Mouse (Mus musculus) myocyte (in vitro differentiated cells): ENCODE results near the gene Aim2. TPM values are rescaled to one million over a fixed set of nuclear protein-coding genes. Genes with fewer than 3 reads are reported as not detected.
"Not testable (repeated sequence)": the region's sequence is repeated elsewhere in the genome, so short reads cannot be mapped to it uniquely, and the experiment has no call there.

Experiments
- H3K27me3 ChIP-seq: one replicate; pipeline ENCODE4 v1.6.1; 2011; ENCODE audit not compliant: control insufficient read depth, insufficient read depth, insufficient read length
- H3K36me3 ChIP-seq: one replicate; pipeline ENCODE4 v1.6.1; 2011; ENCODE audit not compliant: control insufficient read depth, insufficient read depth
- H3K4me2 ChIP-seq: one replicate; pipeline ENCODE4 v1.6.1; 2011; ENCODE audit warnings: low read depth, control low read depth
- H3K4me3 ChIP-seq: one replicate; pipeline ENCODE4 v1.5.1; 2011; ENCODE audit warnings: mild to moderate bottlenecking, control low read depth, moderate library complexity
- H3K79me2 ChIP-seq: one replicate; pipeline ENCODE4 v1.6.1; 2011; ENCODE audit not compliant: control insufficient read depth, insufficient read depth
- H3ac ChIP-seq: one replicate; pipeline ENCODE4 v1.6.1; 2011; ENCODE audit not compliant: control insufficient read depth, insufficient read length
- CEBPB ChIP-seq: IDR thresholded peaks from 2 replicates; pipeline ENCODE4 v1.6.1; 2011; ENCODE audit warnings: mild to moderate bottlenecking, moderate library complexity; ENCODE audit not compliant: poor library complexity, insufficient read depth, severe bottlenecking
- E2F4 ChIP-seq: IDR thresholded peaks from one replicate; pipeline ENCODE4 v1.6.1; 2011; ENCODE audit warnings: mild to moderate bottlenecking, control low read depth, moderate library complexity; ENCODE audit not compliant: insufficient read depth
- MAX ChIP-seq: IDR thresholded peaks from one replicate; pipeline ENCODE4 v1.6.1; 2011; ENCODE audit warnings: low read depth, mild to moderate bottlenecking, control low read depth
- MYOD1 ChIP-seq, 3 experiments: IDR thresholded peaks; one replicate each; pipeline ENCODE4 v1.6.1; 2011; ENCODE audit warnings: control low read depth in 2 of 3, low read depth in 2 of 3, mild to moderate bottlenecking in 2 of 3, moderate library complexity in 1 of 3; ENCODE audit not compliant: insufficient read length in 2 of 3, control insufficient read depth in 1 of 3
- MYOG ChIP-seq, 3 experiments: IDR thresholded peaks; one replicate each; pipeline ENCODE4 v1.6.1; 2011; ENCODE audit warnings: control low read depth in 2 of 3, low read depth in 2 of 3, mild to moderate bottlenecking in 2 of 3; ENCODE audit not compliant: insufficient read length in 2 of 3, control insufficient read depth in 1 of 3, insufficient read depth in 1 of 3
- POLR2A ChIP-seq: IDR thresholded peaks from one replicate; pipeline ENCODE4 v1.6.1; 2011; ENCODE audit warnings: low read depth, mild to moderate bottlenecking, control low read depth, moderate library complexity; ENCODE audit not compliant: insufficient read length
- POLR2AphosphoS2 ChIP-seq: IDR thresholded peaks from one replicate; pipeline ENCODE4 v1.6.1; 2011; ENCODE audit warnings: low read depth, control low read depth; ENCODE audit not compliant: insufficient read length
- REST ChIP-seq: IDR thresholded peaks from one replicate; pipeline ENCODE4 v1.6.1; 2011; ENCODE audit warnings: mild to moderate bottlenecking, control low read depth, moderate library complexity; ENCODE audit not compliant: insufficient read depth, insufficient read length
- SRF ChIP-seq: IDR thresholded peaks from one replicate; pipeline ENCODE4 v1.6.1; 2011; ENCODE audit warnings: low read depth; ENCODE audit not compliant: control insufficient read depth, insufficient read length
- TCF12 ChIP-seq: IDR thresholded peaks from one replicate; pipeline ENCODE4 v1.6.1; 2011; ENCODE audit warnings: mild to moderate bottlenecking, control low read depth; ENCODE audit not compliant: poor library complexity, insufficient read depth, severe bottlenecking
- TCF3 ChIP-seq: IDR thresholded peaks from one replicate; pipeline ENCODE4 v1.6.1; 2011; ENCODE audit warnings: low read depth, control low read depth; ENCODE audit not compliant: insufficient read length
- USF1 ChIP-seq: IDR thresholded peaks from one replicate; pipeline ENCODE4 v1.6.1; 2011; ENCODE audit warnings: low read depth, mild to moderate bottlenecking, control low read depth, moderate library complexity
- polyA plus RNA-seq: library from polyadenylated mRNA; unstranded; fragments of >200 nt; fragmentation: generic; extraction: Trizol; gene quantifications from one replicate; pipeline ENCODE4 v1.2.1, GENCODE M21; 2012; ENCODE audit warnings: missing spikeins

Gene Aim2
- polyA plus RNA-seq, 1 experiment: 5.7 TPM

GRCm38 (mm10) chr1:173447067-173447466 is 96.4 kb downstream of the Aim2 start:
- Histone ChIP-seq H3K4me2 (no peak overlapping the region), H3K27me3 (no peaks in the 10 kb centered on the region), H3K79me2 (no peaks in the 10 kb centered on the region), H3K36me3 (no peaks in the 10 kb centered on the region), H3ac (no peak overlapping the region), H3K4me3 (no peak overlapping the region)
- no peak for TF ChIP-seq POLR2AphosphoS2
- TF ChIP-seq TCF3: no peak
- TF ChIP-seq MYOD1 (IDR thresholded peaks at IDR 0.05; ENCODE audit: control insufficient read depth in 1 of 3, insufficient read length in 2 of 3, low read depth in 2 of 3): no peak
- TF ChIP-seq CEBPB: no peak
- TF ChIP-seq MYOG (IDR thresholded peaks at IDR 0.05; ENCODE audit: control insufficient read depth in 1 of 3, insufficient read depth in 1 of 3, insufficient read length in 2 of 3, low read depth in 2 of 3): no peak
- no peak for TF ChIP-seq USF1
- TF ChIP-seq TCF12: no peak
- no peak for TF ChIP-seq SRF
- TF ChIP-seq REST: no peak
- no peak for TF ChIP-seq E2F4
- TF ChIP-seq MAX: no peak
- no peak for TF ChIP-seq POLR2A

- no peak overlapping the region for H3K4me2 ChIP-seq
- H3K27me3 ChIP-seq: no peaks in the 10 kb centered on the region
- TF ChIP-seq USF1 (no peak), MAX (no peak), TCF3 (no peak), SRF (no peak), POLR2A (no peak), E2F4 (no peak), MYOG (IDR thresholded peaks at IDR 0.05; ENCODE audit: control insufficient read depth in 1 of 3, insufficient read depth in 1 of 3, insufficient read length in 2 of 3, low read depth in 2 of 3) (no peak)
- H3K79me2 ChIP-seq: no peaks in the 10 kb centered on the region
- H3K4me3 ChIP-seq: no peak overlapping the region
- no peaks in the 10 kb centered on the region for H3K36me3 ChIP-seq
- no peak overlapping the region for H3ac ChIP-seq
These were observed 99.9 kb downstream of the Aim2 start for GRCm38 (mm10) chr1:173450621-173451020.

GRCm38 (mm10) chr1:173451665-173452064 is 101.0 kb downstream of the Aim2 start:
- Histone ChIP-seq H3K4me2 (no peak overlapping the region), H3K79me2 (no peaks in the 10 kb centered on the region), H3K36me3 (no peaks in the 10 kb centered on the region), H3K4me3 (no peak overlapping the region), H3K27me3 (no peaks in the 10 kb centered on the region), H3ac (no peak overlapping the region)
- TF ChIP-seq MYOG (IDR thresholded peaks at IDR 0.05; ENCODE audit: control insufficient read depth in 1 of 3, insufficient read depth in 1 of 3, insufficient read length in 2 of 3, low read depth in 2 of 3): no peak
- no peak for TF ChIP-seq TCF12
- no peak for TF ChIP-seq REST
- no peak for TF ChIP-seq MAX
- TF ChIP-seq SRF: no peak
- no peak for TF ChIP-seq E2F4
- TF ChIP-seq USF1: no peak
- TF ChIP-seq POLR2AphosphoS2: no peak
- TF ChIP-seq TCF3: no peak

- no peaks in the 10 kb centered on the region for H3K36me3 ChIP-seq
- H3K27me3 ChIP-seq: no peaks in the 10 kb centered on the region
- no peak overlapping the region for H3K4me3 ChIP-seq
- no peak overlapping the region for H3K4me2 ChIP-seq
- no peaks in the 10 kb centered on the region for H3K79me2 ChIP-seq
- no peak overlapping the region for H3ac ChIP-seq
- TF ChIP-seq MYOG (IDR thresholded peaks at IDR 0.05; ENCODE audit: control insufficient read depth in 1 of 3, insufficient read depth in 1 of 3, insufficient read length in 2 of 3, low read depth in 2 of 3) (no peak), REST (no peak), TCF3 (no peak), CEBPB (no peak), MAX (no peak), POLR2AphosphoS2 (no peak), MYOD1 (IDR thresholded peaks at IDR 0.05; ENCODE audit: control insufficient read depth in 1 of 3, insufficient read length in 2 of 3, low read depth in 2 of 3) (no peak), E2F4 (no peak), SRF (no peak), USF1 (no peak), TCF12 (no peak), POLR2A (no peak)
These were observed 105.6 kb downstream of the Aim2 start for GRCm38 (mm10) chr1:173456139-173456754.

GRCm38 (mm10) chr1:173456761-173457160 is 106.1 kb downstream of the Aim2 start:
- Histone ChIP-seq H3K27me3 (no peaks in the 10 kb centered on the region), H3K79me2 (no peaks in the 10 kb centered on the region), H3K4me2 (no peak overlapping the region), H3K4me3 (no peak overlapping the region), H3K36me3 (no peaks in the 10 kb centered on the region), H3ac (no peak overlapping the region)
- TF ChIP-seq TCF3 (no peak), MYOD1 (IDR thresholded peaks at IDR 0.05; ENCODE audit: control insufficient read depth in 1 of 3, insufficient read length in 2 of 3, low read depth in 2 of 3) (no peak), REST (no peak), USF1 (no peak), SRF (no peak), MYOG (IDR thresholded peaks at IDR 0.05; ENCODE audit: control insufficient read depth in 1 of 3, insufficient read depth in 1 of 3, insufficient read length in 2 of 3, low read depth in 2 of 3) (no peak), E2F4 (no peak), POLR2AphosphoS2 (no peak)

GRCm38 (mm10) chr1:173480399-173481181 is 129.9 kb downstream of the Aim2 start:
- H3ac ChIP-seq, H3K4me2 ChIP-seq, H3K79me2 ChIP-seq, H3K27me3 ChIP-seq, H3K4me3 ChIP-seq, H3K36me3 ChIP-seq: not testable (repeated sequence)

- H3K79me2 ChIP-seq, H3K36me3 ChIP-seq, H3K4me2 ChIP-seq, H3ac ChIP-seq, H3K4me3 ChIP-seq, H3K27me3 ChIP-seq: not testable (repeated sequence)
These were observed 130.5 kb downstream of the Aim2 start for GRCm38 (mm10) chr1:173481182-173481574.
